Mouse (Mus musculus) urinary bladder, postnatal 14 days (tissue): Measurements from ENCODE around the gene Orai2.
"Not testable (repeated sequence)": the region's sequence is repeated elsewhere in the genome, so short reads cannot be mapped to it uniquely, and the experiment has no call there.

ENCODE experiments used
- DNase-seq: peaks from one replicate; pipeline ENCODE4 v3.0.0; 2021; ENCODE audit warnings: low spot score

Gene Orai2

DNA sequence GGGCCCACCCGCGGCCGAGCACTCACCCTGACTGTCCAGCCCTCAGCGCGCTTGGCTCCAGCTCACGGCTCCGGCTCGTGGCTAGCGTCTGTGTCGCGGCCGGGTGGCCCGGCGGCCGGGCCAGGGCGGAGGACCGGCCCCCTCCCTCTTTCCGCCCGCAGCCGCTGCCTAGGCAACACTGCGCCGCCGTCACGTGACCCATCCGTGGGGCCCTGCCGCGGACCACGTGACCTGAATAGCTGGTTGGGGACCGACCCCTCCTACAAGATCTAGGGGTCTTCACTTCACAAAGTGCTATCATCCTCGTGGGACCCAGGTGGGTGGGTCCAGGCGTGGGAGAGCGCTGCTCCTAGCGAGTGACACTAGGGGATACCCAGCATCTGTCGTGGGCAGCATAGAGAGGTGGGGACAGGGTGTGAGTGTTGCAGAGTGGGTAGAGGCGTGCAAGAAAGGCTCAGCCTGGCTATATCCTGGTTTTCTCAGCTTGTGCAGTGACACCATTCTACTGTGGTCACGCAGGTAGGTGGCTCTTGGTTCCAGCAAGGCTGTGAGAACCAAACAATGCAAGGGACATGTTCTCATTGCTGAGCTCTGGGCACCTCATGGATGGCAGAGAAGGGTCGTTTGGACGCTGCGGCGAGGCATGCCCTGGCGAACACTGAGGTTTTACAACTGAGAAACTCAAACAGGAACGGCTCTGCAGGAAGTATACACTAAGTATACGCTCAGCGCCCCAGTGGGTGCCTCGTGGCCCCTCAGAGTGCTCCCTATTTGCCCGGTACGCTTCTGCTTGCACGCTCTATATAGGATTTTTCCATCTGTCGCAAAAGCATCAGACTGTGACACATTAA lies at the start of gene Orai2:
Orai2 (minus strand) TSS at position 202 of the 851 bp plus-strand sequence.
- peak; percentile 78 for DNase-seq

DNA sequence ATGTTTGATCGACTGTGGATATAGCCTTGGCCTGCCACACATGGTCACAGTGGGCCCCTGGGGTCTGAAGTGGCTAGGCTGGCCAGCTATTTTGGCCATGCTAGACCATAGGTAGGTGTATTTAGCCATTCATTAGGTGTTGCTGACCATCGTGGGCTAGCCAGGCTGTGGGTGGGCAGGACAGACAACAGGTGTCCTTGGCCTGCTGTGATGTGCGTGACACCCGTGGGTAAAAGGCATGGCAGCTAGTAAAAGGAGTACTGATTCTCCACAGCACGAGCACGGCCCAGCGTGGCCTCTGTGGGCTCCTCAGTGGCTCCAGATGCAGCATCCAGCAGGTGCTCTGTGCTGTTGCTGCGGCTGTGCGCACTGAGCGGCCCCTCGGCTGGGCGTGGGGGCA lies 48.1 kb upstream of the Orai2 start:
- DNase-seq, result no peak

DNA sequence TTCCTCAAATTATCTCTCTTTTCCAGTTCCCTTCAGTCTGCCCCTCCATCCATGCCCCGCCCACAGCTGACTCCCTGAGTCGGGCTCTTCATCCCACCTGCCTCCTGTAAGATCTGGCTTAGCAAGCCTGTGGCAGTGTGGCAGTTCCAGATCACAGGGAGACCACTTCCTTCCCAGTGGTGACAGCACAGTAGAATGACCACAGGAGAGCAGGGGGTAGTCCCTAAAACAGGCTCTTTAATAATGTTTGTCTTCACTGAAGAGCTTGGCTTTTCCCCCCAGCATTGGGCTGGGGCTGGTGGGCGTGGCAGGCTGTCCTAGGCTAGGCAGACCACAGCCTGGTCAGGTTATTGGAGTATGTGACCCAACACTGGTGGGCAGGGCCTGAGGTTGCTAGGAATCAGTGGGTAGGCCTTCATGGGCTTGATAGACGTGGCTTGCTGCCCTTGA lies 47.4 kb upstream of the Orai2 start:
- DNase-seq, result no peak

DNA sequence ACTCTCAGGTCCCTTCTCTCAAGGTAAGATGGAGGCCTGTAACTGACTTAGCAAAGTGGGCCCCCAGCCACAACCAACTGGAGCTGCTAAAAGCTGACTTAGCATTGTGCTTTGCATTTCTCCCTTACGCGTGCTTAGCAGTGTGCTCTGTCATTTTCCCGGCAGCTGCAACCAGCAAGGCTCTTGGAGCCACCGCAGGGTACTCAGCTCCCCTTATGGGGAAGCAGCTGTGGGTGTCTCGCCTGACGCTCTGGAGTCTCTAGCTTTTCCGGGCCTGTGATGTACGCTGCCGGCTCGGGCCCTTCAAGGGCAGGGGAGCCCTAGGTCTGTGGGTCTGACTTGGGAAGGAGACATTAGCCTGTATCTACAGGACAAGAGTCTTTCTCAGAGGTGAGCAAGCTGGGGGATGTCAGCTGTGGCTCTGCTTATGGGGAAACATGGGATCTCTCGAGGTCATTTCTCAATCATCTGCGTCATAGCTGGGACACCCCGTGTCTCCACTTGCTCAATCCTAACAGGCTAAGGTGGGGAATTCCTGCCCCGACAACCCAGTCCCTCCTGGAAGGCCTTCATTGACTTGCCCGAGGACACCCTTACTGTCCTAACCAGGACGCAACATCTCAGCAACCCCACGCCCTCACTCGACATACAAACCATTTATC lies 46.6 kb upstream of the Orai2 start:
- no peak for DNase-seq

DNA sequence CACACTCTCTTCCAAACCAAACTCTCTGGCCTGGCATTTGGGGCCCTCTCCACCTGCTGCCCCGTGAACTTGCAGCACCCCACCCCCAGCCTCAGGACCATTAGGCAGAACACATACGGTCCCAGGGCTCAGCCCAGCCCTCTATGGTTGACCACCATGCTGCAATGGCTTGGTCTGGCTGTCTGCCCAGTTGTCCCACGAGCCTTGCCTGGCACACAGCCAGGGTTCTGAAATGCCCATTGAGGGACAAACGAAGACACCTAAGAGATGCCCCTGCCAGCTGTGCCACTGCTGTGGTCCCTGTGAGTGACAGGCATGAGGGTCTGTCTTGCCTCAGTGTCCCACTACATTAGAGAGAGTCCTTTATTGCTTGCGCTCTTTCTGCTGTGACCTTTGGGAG lies 45.4 kb upstream of the Orai2 start:
- no peak for DNase-seq

DNA sequence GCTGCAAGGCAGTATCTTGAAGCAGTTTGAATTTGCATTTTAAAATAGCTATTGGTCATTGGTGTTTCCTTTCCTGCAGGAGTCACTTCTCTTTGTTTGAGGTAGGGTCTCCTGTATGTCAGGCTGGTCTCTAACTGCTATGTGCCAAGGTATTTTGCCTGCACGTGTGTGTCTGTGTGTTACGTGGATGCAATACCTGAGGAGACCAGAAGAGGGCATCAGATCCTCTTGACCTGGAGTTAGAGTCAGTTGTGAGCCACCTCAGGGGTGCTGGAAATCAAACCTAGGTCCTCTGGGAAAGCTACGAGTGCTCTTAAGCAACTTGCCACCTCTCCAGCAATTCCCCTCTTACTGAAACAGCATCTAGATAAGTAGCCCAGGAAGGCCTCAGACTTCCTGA lies 44.7 kb upstream of the Orai2 start:
- no peak for DNase-seq

DNA sequence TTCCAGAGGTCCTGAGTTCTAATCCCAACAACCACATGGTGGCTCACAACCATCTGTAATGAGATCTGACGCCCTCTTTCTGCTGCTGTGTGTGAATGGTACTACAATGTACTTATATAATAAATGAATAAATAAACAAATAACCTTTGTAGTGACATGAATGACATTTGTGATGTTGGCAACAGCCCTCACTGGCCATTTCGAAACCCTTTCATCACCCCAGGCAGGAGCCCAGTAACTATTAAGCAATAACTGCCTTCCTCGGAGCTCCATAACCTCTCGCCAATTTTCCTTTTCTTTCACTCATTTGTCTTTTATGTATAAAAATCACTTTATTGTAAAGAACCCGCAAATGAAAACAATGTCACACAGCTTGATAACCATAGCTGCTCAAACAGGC lies 43.2 kb upstream of the Orai2 start:
- DNase-seq, result no peak

DNA sequence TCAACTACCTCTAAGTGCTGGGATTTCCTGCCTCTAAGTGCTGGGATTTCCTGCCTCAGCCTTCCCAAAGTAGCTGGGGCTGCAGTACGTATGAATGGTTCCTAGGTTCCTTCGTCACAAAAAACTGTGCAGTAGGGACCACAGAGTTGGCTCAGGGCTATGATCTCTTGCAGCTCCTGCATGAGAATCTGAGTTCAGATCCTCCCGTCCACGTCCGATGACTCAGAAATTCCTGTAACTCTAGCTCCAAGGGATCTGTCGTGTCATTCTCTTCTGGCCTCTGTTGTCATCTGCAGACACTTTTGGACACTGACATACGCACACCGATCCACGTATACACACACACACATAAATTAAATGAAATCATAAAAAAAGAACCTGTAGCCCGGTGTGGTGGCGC lies 42.2 kb upstream of the Orai2 start:
- DNase-seq, result no peak

DNA sequence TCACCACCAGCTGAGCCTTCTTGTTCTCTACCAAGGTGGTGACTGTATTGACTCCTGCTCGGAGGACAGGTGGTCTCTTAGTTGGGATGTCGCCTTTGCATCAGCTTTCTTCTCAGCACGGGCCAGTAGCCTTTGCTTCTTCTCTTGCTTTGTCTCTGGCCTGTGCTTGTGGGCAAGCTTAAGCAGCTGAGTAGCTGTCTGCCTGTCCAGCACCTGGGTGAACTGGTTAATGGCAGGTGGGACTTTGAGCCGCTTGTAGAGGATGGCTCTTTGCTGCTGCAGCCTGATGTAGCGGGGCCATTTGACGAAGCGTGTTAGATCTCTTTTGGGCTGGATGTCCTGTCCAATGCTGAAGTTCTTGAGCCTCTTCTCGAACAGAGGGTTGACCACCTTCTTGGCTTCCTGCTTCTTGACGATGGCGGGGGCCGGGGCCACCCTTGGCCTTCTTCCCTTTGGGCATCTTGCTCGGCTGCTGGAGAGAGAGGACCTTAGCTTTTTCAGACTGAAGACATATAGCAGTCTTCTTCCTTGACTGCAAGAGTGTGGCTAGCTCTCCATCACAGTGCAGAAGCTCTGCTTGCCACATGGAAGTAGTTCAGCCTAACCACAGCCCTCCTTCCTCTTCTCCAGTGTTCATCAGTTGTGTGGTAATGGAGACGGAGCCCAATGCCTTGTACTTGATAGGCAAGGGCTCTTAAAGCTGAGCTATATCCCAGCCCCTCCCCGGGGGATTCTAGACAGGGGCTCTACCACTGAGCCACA lies 41.0 kb upstream of the Orai2 start:
- DNase-seq, result not testable (repeated sequence)

DNA sequence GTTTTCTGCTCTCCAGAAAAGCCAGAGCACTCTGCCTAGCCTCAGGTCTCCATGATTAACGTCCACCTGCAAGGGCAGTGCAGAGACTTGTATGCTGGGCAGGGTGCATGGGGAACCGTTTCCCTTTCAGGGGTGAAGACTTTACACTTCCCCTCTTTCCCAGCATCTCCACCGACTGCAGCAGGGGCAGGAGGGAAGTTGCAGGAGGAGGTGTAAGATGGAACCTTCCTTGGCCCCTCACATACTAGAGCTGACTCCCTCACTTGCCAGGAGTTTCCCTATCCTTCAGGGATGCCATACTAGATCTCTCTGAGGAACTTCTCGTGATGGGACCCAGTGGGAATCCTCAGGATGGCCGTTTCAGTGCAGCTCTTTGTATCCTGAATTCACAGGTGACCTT lies 40.0 kb upstream of the Orai2 start:
- DNase-seq, result no peak

DNA sequence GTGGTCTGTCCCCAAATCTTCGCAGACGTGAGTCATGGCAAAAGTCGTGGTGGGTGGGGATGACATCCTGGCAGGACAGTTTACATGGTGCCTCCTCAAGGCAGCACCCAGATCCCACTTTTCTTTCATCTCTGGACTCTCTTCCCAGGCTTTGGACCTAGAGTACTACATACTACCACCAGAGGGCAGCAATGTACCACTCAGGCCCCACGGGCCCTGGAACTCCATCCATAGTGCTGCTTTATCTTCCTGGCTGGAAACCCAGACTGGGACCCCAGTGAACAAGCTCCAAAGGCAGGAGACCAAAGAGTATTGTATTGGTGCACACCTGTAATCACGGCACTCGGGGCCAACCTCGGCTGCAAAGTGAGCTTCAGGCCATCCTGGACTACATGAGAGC lies 31.3 kb upstream of the Orai2 start:
- DNase-seq, result peak; percentile 61

DNA sequence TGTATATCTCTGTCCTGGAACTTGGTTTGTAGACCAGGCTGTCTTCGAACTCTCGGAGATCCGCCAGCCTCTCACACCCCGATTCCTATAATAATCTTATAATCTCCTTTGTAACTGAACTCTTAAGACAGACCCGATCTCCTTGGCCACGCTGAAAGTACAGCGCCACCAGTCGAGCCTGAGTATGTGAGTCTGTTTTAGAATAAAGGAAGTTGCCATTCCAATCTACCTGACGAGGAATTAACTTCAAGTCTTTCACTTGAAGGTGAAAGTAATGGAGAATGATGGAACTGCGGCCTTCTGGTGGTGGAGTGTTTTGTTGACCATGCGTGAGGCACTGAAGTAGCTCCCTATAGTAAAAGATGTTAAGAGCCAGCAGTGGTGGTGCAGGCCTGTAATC lies 29.0 kb upstream of the Orai2 start:
- no peak for DNase-seq

DNA sequence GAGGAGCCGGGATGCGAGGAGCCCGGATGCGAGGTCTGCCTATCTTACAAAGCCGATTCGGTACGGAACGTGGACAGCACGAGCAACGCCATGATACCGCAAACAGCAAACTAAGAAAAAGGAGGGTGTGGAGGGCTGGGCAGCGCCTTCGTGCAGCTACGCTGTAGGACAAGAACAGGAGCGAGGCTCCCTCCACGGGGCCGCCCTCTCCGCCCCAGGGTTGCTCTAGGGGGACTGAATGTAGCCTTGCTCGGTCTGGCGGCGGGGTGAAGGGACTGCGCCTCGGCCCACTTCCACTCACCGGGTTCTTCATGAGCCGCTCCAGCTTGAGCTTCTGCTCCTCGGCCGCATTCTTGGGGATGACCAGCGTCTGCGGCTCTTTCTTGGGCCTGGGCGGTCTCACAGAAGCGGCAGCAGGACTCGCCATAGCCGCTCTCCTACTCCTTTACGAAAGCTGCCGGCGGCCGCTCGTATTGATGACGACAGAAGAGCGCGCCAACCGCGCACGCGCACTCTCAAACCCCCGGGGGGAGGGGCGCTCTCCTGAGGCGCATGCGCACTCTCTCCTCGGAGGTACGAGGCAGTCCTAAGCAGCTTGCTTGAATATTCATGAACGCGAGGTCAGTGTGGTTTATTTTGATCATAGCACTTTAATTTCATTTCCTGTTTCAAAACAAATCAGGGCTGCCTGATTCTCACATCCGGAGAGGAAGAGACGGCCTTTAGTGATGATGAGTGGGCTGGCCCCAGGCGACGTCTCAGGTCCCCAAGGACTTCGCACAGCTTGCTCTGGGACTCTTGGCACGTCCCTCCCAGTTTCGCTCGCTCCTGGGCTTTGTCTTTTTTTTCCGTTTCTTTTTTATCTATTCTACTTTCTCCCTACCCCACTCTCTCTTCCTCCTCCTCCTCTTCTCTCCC lies 28.2 kb upstream of the Orai2 start, which contains the start of gene Prkrip1:
Prkrip1 (minus strand) TSS at position 490 of the 918 bp plus-strand sequence.
- DNase-seq, result peak; percentile 91

DNA sequence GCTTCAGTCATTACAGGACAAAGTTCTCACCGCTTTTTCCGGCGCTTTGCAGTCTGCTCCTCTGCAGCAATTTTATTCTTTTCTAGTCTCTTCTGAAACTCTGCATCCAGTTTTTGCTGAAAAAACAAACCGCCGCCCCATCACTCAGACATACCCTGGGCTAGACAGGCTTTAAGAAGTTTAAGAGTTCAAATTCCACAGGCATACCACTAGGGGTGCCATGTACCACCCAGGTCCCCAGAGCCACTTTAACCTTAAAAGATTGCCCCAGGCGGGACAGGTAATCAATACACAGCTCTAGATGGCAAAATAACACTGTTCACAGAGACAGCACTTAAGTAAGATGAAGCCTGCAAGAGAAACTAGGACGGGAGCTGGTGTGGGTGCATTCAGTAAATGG lies 21.4 kb upstream of the Orai2 start:
- no peak for DNase-seq

DNA sequence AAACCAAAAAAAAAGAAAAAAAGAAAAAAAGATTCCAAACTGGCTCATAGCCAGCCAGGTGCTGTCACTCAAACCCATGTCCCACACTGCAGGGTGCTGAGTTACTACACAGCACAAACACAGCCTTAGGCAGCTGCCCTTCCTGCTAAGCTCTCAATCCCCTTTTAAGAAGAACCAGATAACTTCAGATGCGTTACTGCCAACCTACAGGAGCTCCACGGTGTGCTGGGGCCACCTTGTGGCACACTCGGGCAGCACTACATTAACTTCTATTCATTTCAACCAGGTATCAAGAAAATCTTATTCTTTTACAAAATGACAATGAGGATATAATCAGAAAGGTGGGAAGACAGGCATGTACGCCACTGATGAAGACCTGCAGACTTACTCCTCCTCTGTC lies 16.2 kb upstream of the Orai2 start:
- peak; percentile 60 for DNase-seq

DNA sequence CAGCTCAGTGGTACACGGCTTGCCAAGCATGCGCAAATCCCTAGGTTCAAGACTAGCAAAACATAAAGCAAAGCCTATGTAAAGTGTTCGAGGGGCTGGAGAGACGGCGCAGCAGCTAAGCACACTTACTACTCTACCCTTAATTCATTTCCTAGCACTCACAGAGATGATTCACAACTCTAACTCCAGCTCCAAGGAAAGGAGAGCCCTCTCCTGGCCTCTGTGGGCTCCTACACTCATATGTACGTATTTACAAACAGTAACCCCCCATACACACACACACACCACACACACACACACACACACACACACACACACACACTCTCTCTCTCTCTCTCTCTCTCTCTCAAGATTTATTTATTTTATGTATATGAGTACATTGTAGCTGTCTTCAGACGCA lies 13.3 kb upstream of the Orai2 start:
- DNase-seq, result no peak

DNA sequence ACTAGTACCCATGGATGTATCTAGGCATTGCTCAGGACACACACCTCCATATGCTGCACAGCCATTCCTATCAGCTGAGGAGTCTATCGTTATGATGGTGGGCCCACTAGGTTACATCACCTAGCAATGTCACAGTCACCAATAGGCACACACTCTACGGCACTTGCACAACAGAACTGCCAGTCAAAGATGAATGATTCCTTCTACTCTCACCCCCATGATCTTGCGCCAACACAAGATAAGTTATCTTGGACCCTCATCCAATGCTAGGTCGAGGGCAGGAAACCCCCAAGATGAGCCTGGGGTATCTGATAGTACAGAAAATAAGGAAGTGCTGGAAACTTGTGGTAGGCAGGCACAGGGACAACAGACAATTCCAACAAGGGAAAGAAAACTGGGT lies 12.3 kb upstream of the Orai2 start:
- DNase-seq, result no peak

DNA sequence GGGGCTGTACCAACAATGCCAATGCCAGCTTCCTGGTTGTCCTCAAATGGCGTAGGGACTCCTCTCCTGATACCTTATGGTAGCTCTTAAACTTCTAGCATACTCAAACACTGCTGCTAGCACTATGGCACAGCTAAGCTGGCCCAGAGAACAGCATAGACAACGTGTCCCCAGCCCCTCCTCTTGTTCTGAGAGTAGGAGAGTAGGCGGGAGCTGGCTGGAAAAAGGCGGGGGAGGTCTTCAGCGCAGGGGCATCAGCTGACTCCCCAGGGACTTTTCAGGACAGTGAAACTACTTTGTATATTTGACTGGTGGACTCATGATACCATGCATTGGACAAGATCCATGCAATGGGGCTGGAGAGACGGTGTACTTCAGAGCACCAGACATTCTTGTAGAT lies 11.5 kb upstream of the Orai2 start:
- no peak for DNase-seq

DNA sequence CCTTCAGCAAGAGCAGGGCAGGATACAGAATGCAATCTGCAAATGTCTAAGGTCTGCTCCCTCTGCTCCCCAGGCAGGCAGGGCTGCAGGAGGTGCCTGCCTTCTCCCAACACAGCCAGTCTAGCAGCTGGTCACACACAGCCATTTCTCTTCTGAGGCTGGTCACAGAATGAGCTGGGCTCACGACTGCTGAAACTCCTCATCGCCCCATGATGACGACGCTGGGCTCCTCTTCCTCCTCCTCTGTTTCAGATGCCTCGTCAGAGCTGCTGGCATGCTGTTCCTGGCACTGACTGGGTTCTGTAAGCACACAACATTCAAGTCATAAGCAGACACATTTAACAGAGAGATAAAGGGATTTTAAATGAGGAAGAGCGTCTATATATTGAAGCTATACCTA lies 10.7 kb upstream of the Orai2 start:
- DNase-seq, result no peak

DNA sequence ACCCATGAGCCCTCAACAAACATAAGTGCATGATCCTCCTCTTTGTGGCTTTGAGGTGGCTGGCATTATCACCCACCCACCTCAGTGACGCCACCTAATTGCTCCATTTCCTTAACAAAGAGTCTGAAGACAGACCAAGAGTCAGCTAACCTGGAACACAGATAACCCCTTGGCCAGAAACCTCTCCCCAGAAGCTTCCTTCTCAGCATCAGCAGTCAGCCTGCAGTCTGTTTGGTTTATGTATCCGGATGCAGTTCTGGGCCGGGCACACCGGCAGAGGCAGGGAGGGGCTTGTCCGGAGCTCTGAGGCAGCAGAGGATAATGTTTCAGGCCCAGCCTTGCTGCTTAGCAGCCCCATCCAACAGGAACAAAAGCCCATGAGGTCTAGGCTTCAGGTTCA lies 9.1 kb upstream of the Orai2 start:
- no peak for DNase-seq

DNA sequence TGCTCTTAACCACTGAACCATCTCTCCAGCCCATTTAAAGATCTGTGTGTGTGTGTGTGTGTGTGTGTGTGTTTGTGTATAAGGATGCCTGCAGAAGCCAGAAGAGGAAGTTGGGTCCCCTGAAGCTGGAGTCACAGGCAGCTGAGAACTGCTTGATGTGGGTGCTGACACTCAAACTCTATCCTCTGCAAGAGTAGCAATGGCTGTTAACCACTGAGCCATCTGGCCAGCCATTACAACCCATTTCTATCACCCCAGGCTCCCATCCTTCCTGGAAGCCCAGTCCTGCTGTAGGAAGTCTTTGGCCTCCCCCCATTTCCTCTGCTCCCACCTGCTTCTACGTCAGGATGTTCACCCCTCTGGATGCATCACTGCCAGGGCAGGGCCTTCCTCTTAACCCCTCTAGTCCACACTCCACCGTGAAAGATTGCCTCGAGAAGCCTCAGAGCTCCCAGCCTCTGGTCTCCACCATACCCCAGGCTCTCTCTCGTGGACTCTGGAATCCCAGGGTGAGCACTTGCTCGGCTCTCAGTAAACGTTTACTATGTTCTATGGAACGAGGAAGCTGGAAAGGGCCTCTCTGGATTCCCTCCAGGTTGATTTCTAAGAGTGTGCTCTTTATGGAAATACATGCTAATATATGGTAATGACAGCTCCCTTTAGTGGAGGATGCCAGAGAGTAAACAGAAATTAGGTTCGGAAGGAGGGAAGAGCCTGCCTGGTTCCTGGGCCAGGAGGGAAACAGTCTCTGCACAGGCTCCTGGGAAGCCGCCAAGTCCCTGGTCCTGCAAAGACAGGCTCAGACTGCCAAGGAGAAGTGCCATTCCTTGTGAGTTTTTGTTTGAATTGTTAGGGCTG lies 3.3 kb upstream of the Orai2 start:
- peak; percentile 83 for DNase-seq
